Mouse (Mus musculus) ovary, postnatal 14 days (tissue): ENCODE data around the gene Xxylt1.

Experiments
- DNase-seq: peaks from one replicate; pipeline ENCODE4 v3.0.0; 2022; ENCODE audit warnings: low spot score

Gene Xxylt1

GRCm38 (mm10) chr16:31024221-31024620, 57.0 kb downstream of the Xxylt1 start:
- DNase-seq = no peak

- DNase-seq = no peak
Observed at GRCm38 (mm10) chr16:31023803-31024202, 57.4 kb downstream of the Xxylt1 start.

GRCm38 (mm10) chr16:31022287-31022686, 58.9 kb downstream of the Xxylt1 start:
- DNase-seq = no peak

- no peak for DNase-seq
Observed at GRCm38 (mm10) chr16:31019514-31019913, 61.7 kb downstream of the Xxylt1 start.

- no peak for DNase-seq
Observed at GRCm38 (mm10) chr16:31017687-31018413, 63.4 kb downstream of the Xxylt1 start.

- no peak for DNase-seq
Observed at GRCm38 (mm10) chr16:31016669-31017068, 64.6 kb downstream of the Xxylt1 start.

GRCm38 (mm10) chr16:31016169-31016568, 65.1 kb downstream of the Xxylt1 start:
- DNase-seq = no peak

GRCm38 (mm10) chr16:31015271-31015670, 66.0 kb downstream of the Xxylt1 start:
- no peak for DNase-seq

- DNase-seq = no peak
Observed at GRCm38 (mm10) chr16:31012236-31012635, 69.0 kb downstream of the Xxylt1 start.

GRCm38 (mm10) chr16:31010443-31010842, 70.8 kb downstream of the Xxylt1 start:
- no peak for DNase-seq

- DNase-seq = no peak
Observed at GRCm38 (mm10) chr16:31008326-31008725, 72.9 kb downstream of the Xxylt1 start.

GRCm38 (mm10) chr16:31007582-31007981, 73.7 kb downstream of the Xxylt1 start:
- DNase-seq = no peak

- no peak for DNase-seq
Observed at GRCm38 (mm10) chr16:31005693-31006092, 75.5 kb downstream of the Xxylt1 start.

- no peak for DNase-seq
Observed at GRCm38 (mm10) chr16:31004321-31004682, 76.9 kb downstream of the Xxylt1 start.

- peak; percentile 27 for DNase-seq
Observed at GRCm38 (mm10) chr16:31003592-31004320, 77.5 kb downstream of the Xxylt1 start.

GRCm38 (mm10) chr16:31002926-31003325, 78.3 kb downstream of the Xxylt1 start:
- DNase-seq = no peak

GRCm38 (mm10) chr16:31002117-31002516, 79.1 kb downstream of the Xxylt1 start:
- no peak for DNase-seq

- DNase-seq = no peak
Observed at GRCm38 (mm10) chr16:30998711-30999110, 82.5 kb downstream of the Xxylt1 start.

GRCm38 (mm10) chr16:30998048-30998447, 83.2 kb downstream of the Xxylt1 start:
- DNase-seq = no peak

- DNase-seq = no peak
Observed at GRCm38 (mm10) chr16:30995446-30995845, 85.8 kb downstream of the Xxylt1 start.

- DNase-seq = no peak
Observed at GRCm38 (mm10) chr16:30994881-30995280, 86.4 kb downstream of the Xxylt1 start.

- no peak for DNase-seq
Observed at GRCm38 (mm10) chr16:30994296-30994695, 86.9 kb downstream of the Xxylt1 start.

- DNase-seq = no peak
Observed at GRCm38 (mm10) chr16:30992568-30992967, 88.7 kb downstream of the Xxylt1 start.

- no peak for DNase-seq
Observed at GRCm38 (mm10) chr16:30990661-30991060, 90.6 kb downstream of the Xxylt1 start.
